Mouse (Mus musculus) midbrain, embryonic 10.5 days (tissue): ENCODE measurements at regions not wholly inside any gene's neighbourhood (a gene's known extent, or its start where the extent isn't known, plus 50 kb on each side); places are given as distances from the start of the nearest gene placed in this dataset.

Source experiments
- DNase-seq: peaks from one replicate; pipeline ENCODE4 v3.0.0-alpha.2; 2017; ENCODE audit warnings: low spot score
- H3K27ac ChIP-seq: fragments of 300-500 bp; sonication (generic); replicated peaks from 2 replicates; pipeline ENCODE4 v1.5.1; 2016; ENCODE audit warnings: mild to moderate bottlenecking
- H3K27me3 ChIP-seq: fragments of 300-500 bp; sonication (generic); 2 replicates; pipeline ENCODE4 v1.6.1; 2016; ENCODE audit warnings: low read depth, mild to moderate bottlenecking; ENCODE audit not compliant: poor library complexity, severe bottlenecking
- H3K36me3 ChIP-seq: fragments of 300-500 bp; sonication (generic); 2 replicates; pipeline ENCODE4 v1.6.1; 2016; ENCODE audit warnings: mild to moderate bottlenecking, moderate library complexity
- H3K4me1 ChIP-seq: fragments of 300-500 bp; sonication (generic); 2 replicates; pipeline ENCODE4 v1.6.1; 2016
- H3K4me3 ChIP-seq: fragments of 300-500 bp; sonication (generic); 2 replicates; pipeline ENCODE4 v1.5.1; 2016; ENCODE audit warnings: mild to moderate bottlenecking, moderate library complexity
- H3K9me3 ChIP-seq: fragments of 300-500 bp; sonication (generic); replicated peaks from 2 replicates; pipeline ENCODE4 v1.6.1; 2016; ENCODE audit warnings: mild to moderate bottlenecking
- WGBS: fragments of 180-500 bp; shearing (Covaris S2); methylation state at CpG from one replicate; pipeline ENCODE4 v1.1.7; 2016; 5-methylcytosine and 5-hydroxymethylcytosine counted together

DNA sequence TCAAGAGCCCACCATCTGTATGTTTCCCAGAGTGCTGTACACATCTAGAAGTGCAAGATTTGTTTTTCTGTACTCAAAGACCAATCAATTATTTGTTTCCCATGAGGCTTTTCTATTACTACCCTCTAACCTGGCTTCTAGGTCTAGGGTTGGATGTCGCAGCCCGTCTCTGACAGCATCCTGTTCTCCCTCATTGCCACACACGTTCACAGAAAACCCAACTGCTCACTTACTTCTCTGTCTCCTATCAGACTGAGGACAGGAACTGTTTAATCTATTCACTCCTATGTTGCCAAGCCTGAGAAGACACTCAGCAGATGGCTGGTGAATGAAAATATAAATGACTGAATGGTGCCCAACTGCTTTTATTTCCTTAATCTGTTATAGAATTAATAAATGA, 109.6 kb upstream of the Pcgf5 start:
- WGBS: 84% methylated on average over 3 of the region's 3 CpGs
- no peak for DNase-seq

DNA sequence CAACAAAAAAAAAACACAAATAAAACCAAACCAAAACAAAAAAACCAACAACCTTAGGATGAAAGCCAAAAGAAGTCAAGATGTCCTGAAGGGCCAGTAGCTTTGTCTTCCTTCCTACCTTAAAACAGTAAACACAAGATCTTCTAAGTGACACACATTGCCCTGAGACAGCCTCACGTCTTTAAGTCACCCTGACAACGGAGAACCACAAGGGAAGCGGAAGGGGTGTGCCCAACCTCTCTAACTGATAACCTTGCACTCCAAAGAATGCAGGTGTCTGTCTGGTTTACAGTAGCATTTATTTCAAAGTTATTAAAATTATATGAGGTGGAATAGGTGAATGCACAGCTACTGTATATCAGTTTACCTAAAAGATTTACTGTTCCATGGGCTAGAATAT, 105.7 kb upstream of the Pcgf5 start:
- 88% methylated on average over 3 of the region's 3 CpGs for WGBS
- Histone ChIP-seq H3K36me3 (no peaks in the 10 kb centered on the region), H3K4me1 (no peaks in the 10 kb centered on the region), H3K9me3 (no peaks in the 10 kb centered on the region; the same call in 1 of the 2 replicates), H3K27ac (no peak overlapping the region), H3K27me3 (no peaks in the 10 kb centered on the region), H3K4me3 (no peak overlapping the region)
- DNase-seq: no peak

More for the DNA sequence above, 109.6 kb upstream of the Pcgf5 start:
- no peaks in the 10 kb centered on the region for H3K9me3 ChIP-seq
- no peaks in the 10 kb centered on the region for H3K4me1 ChIP-seq
- no peaks in the 10 kb centered on the region for H3K36me3 ChIP-seq
- no peak overlapping the region for H3K4me3 ChIP-seq
- H3K27me3 ChIP-seq: no peaks in the 10 kb centered on the region
- H3K27ac ChIP-seq: no peak overlapping the region

GRCm38 (mm10) chr19:36242946-36243345, 105.2 kb upstream of the Pcgf5 start:
- Histone ChIP-seq H3K36me3 (no peaks in the 10 kb centered on the region), H3K27me3 (no peaks in the 10 kb centered on the region), H3K9me3 (no peaks in the 10 kb centered on the region; the same call in 1 of the 2 replicates), H3K27ac (no peak overlapping the region), H3K4me1 (no peaks in the 10 kb centered on the region), H3K4me3 (no peak overlapping the region)
- WGBS: 88% methylated on average over 5 of the region's 5 CpGs
- DNase-seq: no peak

- DNase-seq: no peak
- Histone ChIP-seq H3K4me1 (no peaks in the 10 kb centered on the region), H3K9me3 (no peaks in the 10 kb centered on the region; the same call in 1 of the 2 replicates), H3K27me3 (no peaks in the 10 kb centered on the region), H3K36me3 (no peaks in the 10 kb centered on the region), H3K4me3 (no peak overlapping the region), H3K27ac (no peak overlapping the region)
- 94% methylated on average over 3 of the region's 3 CpGs for WGBS
Observed at GRCm38 (mm10) chr19:36252522-36252921, 95.6 kb upstream of the Pcgf5 start.

DNA sequence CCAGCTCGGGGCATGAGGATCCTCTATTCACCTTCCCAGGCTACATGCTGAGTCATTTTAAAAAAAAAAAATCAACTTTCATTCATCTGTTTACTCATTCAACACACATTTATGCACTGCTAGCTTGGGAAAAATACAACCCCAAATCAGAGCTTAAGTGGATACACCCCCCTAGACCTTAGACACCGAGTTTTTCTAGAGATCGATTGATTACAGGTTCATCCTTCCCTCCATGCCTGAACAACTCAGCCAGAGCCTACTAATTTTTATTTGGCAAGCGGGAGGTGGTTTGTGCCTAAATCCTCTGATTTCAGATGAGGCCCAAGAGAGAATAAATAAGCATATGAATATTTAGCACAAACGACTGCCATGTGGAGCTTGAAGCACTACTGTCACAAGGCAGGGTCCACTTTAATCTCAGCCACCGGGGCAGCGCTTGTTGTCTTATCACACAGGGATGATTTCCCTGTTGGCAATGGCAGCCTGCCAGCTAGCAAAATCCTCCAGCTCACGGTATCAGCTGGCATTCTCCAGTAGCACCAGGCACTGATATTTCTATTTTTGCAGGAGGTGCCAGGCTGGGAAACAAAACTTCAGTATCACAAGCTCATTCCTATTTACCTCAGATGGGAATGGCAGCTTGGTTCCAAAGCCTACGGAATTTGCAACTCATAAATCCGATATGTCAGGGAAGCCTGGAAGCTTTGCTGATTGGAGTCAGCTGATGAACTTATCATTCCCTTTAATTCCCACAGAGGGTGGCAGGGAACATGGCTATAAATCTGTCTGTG, 90.2 kb upstream of the Pcgf5 start:
- no peaks in the 10 kb centered on the region for H3K27me3 ChIP-seq
- no peaks in the 10 kb centered on the region for H3K36me3 ChIP-seq
- H3K4me3 ChIP-seq: no peak overlapping the region
- no peaks in the 10 kb centered on the region for H3K9me3 ChIP-seq
- H3K27ac ChIP-seq: no peak overlapping the region
- 90% methylated on average over 10 of the region's 10 CpGs for WGBS
- no peaks in the 10 kb centered on the region for H3K4me1 ChIP-seq
- no peak for DNase-seq

- Histone ChIP-seq H3K36me3 (no peaks in the 10 kb centered on the region), H3K9me3 (no peaks in the 10 kb centered on the region)
Observed at GRCm38 (mm10) chr19:36261819-36262218, 86.3 kb upstream of the Pcgf5 start.

GRCm38 (mm10) chr19:36263923-36264322, 84.2 kb upstream of the Pcgf5 start:
- H3K4me1 ChIP-seq: no peaks in the 10 kb centered on the region
- 90% methylated on average over 4 of the region's 4 CpGs for WGBS
- no peaks in the 10 kb centered on the region for H3K36me3 ChIP-seq
- H3K9me3 ChIP-seq: no peaks in the 10 kb centered on the region
- H3K27me3 ChIP-seq: no peaks in the 10 kb centered on the region
- H3K4me3 ChIP-seq: no peak overlapping the region
- DNase-seq: no peak
- no peak overlapping the region for H3K27ac ChIP-seq

More at GRCm38 (mm10) chr19:36261819-36262218, 86.3 kb upstream of the Pcgf5 start:
- Histone ChIP-seq H3K27me3 (no peaks in the 10 kb centered on the region), H3K4me3 (no peak overlapping the region), H3K27ac (no peak overlapping the region), H3K4me1 (no peaks in the 10 kb centered on the region)
- 88% methylated on average over 5 of the region's 5 CpGs for WGBS
- DNase-seq: no peak

DNA sequence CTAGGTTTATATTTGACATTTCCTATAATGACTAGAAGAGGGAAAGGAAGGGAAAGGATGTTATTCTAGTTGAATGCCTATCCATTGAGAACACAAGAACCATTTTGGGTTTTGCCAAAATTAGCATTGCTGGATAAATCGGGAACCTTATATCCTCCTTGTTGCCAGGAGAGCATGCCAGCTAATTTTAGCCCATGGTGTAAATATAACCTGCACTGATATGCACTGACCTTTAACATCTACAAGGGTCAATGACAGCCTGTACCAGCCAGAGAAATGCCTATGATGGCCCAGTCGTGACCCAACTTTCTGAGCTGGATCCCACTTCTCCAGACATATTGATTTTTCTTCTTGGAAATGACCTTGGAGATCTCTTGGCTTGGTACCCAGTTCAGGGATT, 83.7 kb upstream of the Pcgf5 start:
- 83% methylated on average over 2 of the region's 2 CpGs for WGBS
- no peaks in the 10 kb centered on the region for H3K4me1 ChIP-seq
- DNase-seq: no peak
- no peak overlapping the region for H3K4me3 ChIP-seq
- H3K9me3 ChIP-seq: no peaks in the 10 kb centered on the region
- no peaks in the 10 kb centered on the region for H3K27me3 ChIP-seq
- no peaks in the 10 kb centered on the region for H3K36me3 ChIP-seq
- H3K27ac ChIP-seq: no peak overlapping the region

DNA sequence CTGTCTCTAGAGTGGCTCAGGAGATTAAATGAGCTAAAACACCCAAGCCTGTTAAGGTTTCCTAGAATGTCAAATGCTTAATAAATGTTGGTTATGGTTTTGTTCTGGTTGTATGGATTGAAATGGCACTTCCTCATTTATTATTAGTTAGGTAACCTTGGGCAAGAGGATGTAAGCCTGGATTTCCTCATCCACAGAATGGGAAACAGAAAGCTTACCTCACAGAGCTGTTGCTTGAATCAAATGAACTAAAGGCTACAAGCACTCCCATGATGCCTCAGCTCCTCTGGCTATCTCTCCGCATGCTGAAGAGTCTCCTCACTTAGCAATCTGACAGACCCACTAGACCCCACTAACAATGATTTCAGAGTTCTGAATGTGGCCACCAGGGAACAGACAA, 82.8 kb upstream of the Pcgf5 start:
- DNase-seq: no peak
- Histone ChIP-seq H3K4me3 (no peak overlapping the region), H3K4me1 (no peaks in the 10 kb centered on the region), H3K27ac (no peak overlapping the region), H3K27me3 (no peaks in the 10 kb centered on the region), H3K36me3 (no peaks in the 10 kb centered on the region), H3K9me3 (no peaks in the 10 kb centered on the region)
- 93% methylated on average over 1 of the region's 1 CpGs for WGBS

DNA sequence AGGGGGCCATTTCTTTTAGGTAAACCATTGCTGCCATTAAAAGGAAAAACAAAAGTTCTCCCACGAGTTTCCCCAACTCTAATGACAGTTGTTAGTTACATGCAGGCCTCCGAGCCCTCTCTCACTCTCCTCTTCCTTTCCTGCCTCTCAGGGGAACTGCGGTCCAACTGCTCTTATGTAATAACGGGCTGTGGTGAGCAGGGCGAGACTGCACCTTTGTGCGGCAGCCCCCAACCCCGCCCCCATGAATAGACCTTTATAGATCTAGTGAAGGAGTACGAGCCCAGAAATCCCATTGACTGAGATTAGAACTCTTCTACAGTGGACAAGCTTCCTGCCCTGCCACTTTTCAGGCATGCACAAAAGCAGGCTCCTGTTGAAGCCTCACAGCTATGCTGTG, 81.8 kb upstream of the Pcgf5 start:
- whole genome bisulfite sequencing: 62% methylated on average over 8 of the region's 8 CpGs
- no peaks in the 10 kb centered on the region for H3K9me3 ChIP-seq

DNA sequence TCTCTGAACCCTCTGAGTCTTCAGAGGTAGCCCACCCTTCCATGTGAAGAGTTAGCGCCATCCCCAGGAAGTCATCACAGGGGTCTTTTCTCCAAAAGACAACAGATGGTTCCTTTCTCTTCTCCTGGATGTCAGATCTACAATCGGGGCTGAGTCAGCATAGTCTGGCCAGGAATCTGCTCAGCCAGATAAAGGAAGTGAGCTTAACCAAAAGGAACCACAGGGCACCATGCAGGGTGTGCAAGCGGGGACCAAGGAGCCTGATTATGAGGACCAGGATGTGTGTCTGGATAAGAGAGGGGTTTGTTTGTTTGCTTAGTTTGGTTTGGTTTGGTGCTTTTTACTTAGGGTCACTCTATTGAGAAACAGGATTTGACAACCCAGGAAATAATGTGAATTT, 74.6 kb upstream of the Pcgf5 start:
- no peaks in the 10 kb centered on the region for H3K36me3 ChIP-seq
- no peak overlapping the region for H3K27ac ChIP-seq
- H3K9me3 ChIP-seq: no peaks in the 10 kb centered on the region
- H3K4me1 ChIP-seq: peaks cover 9% of the 10 kb centered on the region
- DNase-seq: peak; percentile 25
- 30% methylated on average over 3 of the region's 3 CpGs for WGBS
- no peak overlapping the region for H3K4me3 ChIP-seq
- H3K27me3 ChIP-seq: no peaks in the 10 kb centered on the region

More for the DNA sequence above, 81.8 kb upstream of the Pcgf5 start:
- Histone ChIP-seq H3K27ac (no peak overlapping the region), H3K27me3 (no peaks in the 10 kb centered on the region), H3K4me1 (no peaks in the 10 kb centered on the region), H3K36me3 (no peaks in the 10 kb centered on the region), H3K4me3 (no peak overlapping the region)
- no peak for DNase-seq

DNA sequence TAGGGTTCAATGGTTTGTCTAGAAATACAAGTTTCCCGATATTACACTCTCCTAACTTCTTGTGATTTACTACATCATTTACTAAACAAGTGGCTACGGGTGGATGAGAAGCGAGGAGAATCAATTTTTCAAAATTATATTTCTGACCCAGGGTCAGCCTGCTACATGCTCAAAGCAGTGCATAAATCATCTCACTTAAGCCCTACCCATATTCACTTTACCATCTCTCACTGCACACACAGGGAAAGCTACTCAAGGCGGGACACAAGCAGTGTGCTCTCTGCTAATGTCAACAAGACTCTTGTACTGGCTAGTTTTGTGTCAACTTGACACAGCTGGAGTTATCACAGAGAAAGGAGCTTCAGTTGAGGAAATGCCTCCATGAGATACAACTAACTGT, 62.6 kb upstream of the Pcgf5 start:
- no peak for DNase-seq
- 86% methylated on average over 4 of the region's 4 CpGs for WGBS

DNA sequence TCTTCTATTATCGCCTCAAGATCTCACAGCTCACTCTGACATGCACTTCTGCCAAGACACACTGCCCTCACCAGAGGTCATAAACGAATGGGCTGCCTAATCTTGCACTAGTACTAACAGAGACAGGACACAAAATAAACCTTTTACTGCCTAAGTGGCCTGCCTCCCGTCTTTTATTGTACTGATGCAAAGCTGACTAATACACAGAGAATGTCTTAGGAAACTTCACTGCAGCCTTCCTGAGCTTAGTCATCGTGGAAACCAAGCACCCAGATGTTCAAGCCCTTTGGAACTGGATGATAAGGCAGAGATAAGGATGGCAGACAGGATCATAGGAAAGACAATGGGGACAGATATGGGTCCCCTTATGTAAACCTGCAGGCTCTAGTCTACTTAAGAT, 57.3 kb upstream of the Pcgf5 start:
- Histone ChIP-seq H3K4me3 (no peak overlapping the region), H3K9me3 (no peaks in the 10 kb centered on the region), H3K36me3 (no peaks in the 10 kb centered on the region), H3K27me3 (no peaks in the 10 kb centered on the region), H3K4me1 (peaks cover 3% of the 10 kb centered on the region; the same call in 1 of the 2 replicates), H3K27ac (no peak overlapping the region)
- 79% methylated on average over 4 of the region's 4 CpGs for WGBS
- DNase-seq: no peak

More for the DNA sequence above, 62.6 kb upstream of the Pcgf5 start:
- H3K9me3 ChIP-seq: no peaks in the 10 kb centered on the region
- H3K4me1 ChIP-seq: peaks cover 9% of the 10 kb centered on the region; the same call in 1 of the 2 replicates
- H3K4me3 ChIP-seq: no peak overlapping the region
- no peaks in the 10 kb centered on the region for H3K27me3 ChIP-seq
- H3K36me3 ChIP-seq: no peaks in the 10 kb centered on the region
- no peak overlapping the region for H3K27ac ChIP-seq
